Mouse (Mus musculus): Measurements from ENCODE around the gene Gstm6. TPM values are rescaled to one million over a fixed set of nuclear protein-coding genes. Genes with fewer than 3 reads are reported as not detected.
"Not testable (repeated sequence)": the region's sequence is repeated elsewhere in the genome, so short reads cannot be mapped to it uniquely, and the experiment has no call there.

Gene Gstm6
- total RNA-seq, 1 experiment from 2014 or later, result 5.9 TPM

DNA sequence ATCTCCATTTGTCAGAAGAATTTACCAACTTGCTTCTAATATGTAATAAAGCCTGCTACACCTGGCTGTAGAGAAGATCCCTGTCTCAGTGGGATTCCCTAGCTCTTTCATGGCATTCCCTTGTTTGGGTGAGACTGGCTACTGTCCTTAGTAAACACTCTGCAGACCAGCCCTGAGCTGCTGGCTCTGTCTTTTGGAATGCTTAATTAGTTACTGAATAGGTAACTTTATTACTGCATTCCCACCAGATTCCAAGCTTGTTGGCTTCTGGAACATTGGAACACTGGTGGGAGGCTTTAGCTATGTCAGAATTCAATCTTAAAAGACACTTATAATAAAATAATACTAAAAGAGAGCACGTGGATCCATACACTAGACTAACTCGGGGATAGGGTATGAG lies 54.3 kb downstream of the Gstm6 start:
- not testable (repeated sequence) for DNase-seq

Other genes with a start within 250 kb of the Gstm6 start
- 272 and 320 TPM in 2 replicates for gene Ahcyl1, start 247.2 kb downstream of the Gstm6 start, total RNA-seq (2021)
- 17.4 and 18.5 TPM in 2 replicates for gene Csf1, start 183.3 kb downstream of the Gstm6 start, total RNA-seq (2021)
- gene Eps8l3, start 66.5 kb downstream of the Gstm6 start, total RNA-seq (2021), result not detected in 2 replicates
- 28.2 and 30.2 TPM in 2 replicates for gene Gstm5, start 47.9 kb downstream of the Gstm6 start, total RNA-seq (2021)
- 52.8 and 70.5 TPM in 2 replicates for gene Gstm7, start 11.9 kb downstream of the Gstm6 start, total RNA-seq (2021)
- gene Gstm3, start 25.5 kb upstream of the Gstm6 start, total RNA-seq (2021), result 2.1 TPM in 1 of 2 replicates, not detected in the other
- 109 and 111 TPM in 2 replicates for gene Gstm2, start 42.7 kb upstream of the Gstm6 start, total RNA-seq (2021)
- 145 and 158 TPM in 2 replicates for gene Gstm1, start 74.2 kb upstream of the Gstm6 start, total RNA-seq (2021)
- 11.2 and 12.3 TPM in 2 replicates for gene Gstm4, start 101.1 kb upstream of the Gstm6 start, total RNA-seq (2021)
- gene Ampd2, start 142.9 kb upstream of the Gstm6 start, total RNA-seq (2021), result 117 and 124 TPM in 2 replicates
- 9.8 and 12.6 TPM in 2 replicates for gene Gnat2, start 149.0 kb upstream of the Gstm6 start, total RNA-seq (2021)
- gene Gnai3, start 202.4 kb upstream of the Gstm6 start, total RNA-seq (2021), result 134 and 140 TPM in 2 replicates
- 0.23 TPM in 1 of 2 replicates, not detected in the other for gene Gpr61, start 211.1 kb upstream of the Gstm6 start, total RNA-seq (2021)
- gene Amigo1, start 242.6 kb upstream of the Gstm6 start, total RNA-seq (2021), result 19.3 and 19.5 TPM in 2 replicates